Mouse (Mus musculus): ENCODE measurements around the gene Rab9. TPM values are rescaled to one million over a fixed set of nuclear protein-coding genes. Genes with fewer than 3 reads are reported as not detected.

The Rab9 gene
- polyA plus RNA-seq, 1 experiment from 2014 or later, result 57.3 TPM

GRCm38 (mm10) chrX:166499496-166500190 lies 20.0 kb upstream of the Rab9 start:
- no peaks in the 10 kb centered on the region for H3K9me3 ChIP-seq
- no peak overlapping the region for H3K9ac ChIP-seq
- H3K4me3 ChIP-seq (replicated peaks), result no peak overlapping the region
- H3K27ac ChIP-seq, result no peak overlapping the region
- H3K27me3 ChIP-seq (replicated peaks), result no peaks in the 10 kb centered on the region
- WGBS, result 68% methylated on average over 1 of the region's 1 CpGs
- no peaks in the 10 kb centered on the region for H3K4me1 ChIP-seq
- ATAC-seq (ENCODE audit: insufficient read depth, low FRiP score, low read depth), result no peak
- H3K4me2 ChIP-seq, result no peak overlapping the region
- no peaks in the 10 kb centered on the region for H3K36me3 ChIP-seq

GRCm38 (mm10) chrX:166497771-166498170 lies 18.1 kb upstream of the Rab9 start:
- Histone ChIP-seq H3K9me3 (no peaks in the 10 kb centered on the region), H3K27me3 (replicated peaks) (no peaks in the 10 kb centered on the region), H3K4me2 (no peak overlapping the region), H3K9ac (no peak overlapping the region), H3K4me3 (replicated peaks) (no peak overlapping the region), H3K4me1 (no peaks in the 10 kb centered on the region), H3K36me3 (no peaks in the 10 kb centered on the region), H3K27ac (no peak overlapping the region)
- no peak for ATAC-seq (ENCODE audit: insufficient read depth, low FRiP score, low read depth)
- 74% methylated on average over 4 of the region's 4 CpGs for WGBS

- Histone ChIP-seq H3K4me2 (no peak overlapping the region), H3K27me3 (replicated peaks) (no peaks in the 10 kb centered on the region), H3K9ac (no peak overlapping the region), H3K36me3 (no peaks in the 10 kb centered on the region), H3K27ac (no peak overlapping the region), H3K9me3 (no peaks in the 10 kb centered on the region), H3K4me1 (no peaks in the 10 kb centered on the region), H3K4me3 (replicated peaks) (no peak overlapping the region)
- ATAC-seq (ENCODE audit: insufficient read depth, low FRiP score, low read depth), result no peak
- WGBS, result 91% methylated on average over 2 of the region's 2 CpGs
Measured at GRCm38 (mm10) chrX:166495052-166495451, 15.4 kb upstream of the Rab9 start.

- no peaks in the 10 kb centered on the region for H3K9me3 ChIP-seq
- H3K4me2 ChIP-seq, result peak overlapping the region; percentile 48
- no peaks in the 10 kb centered on the region for H3K4me1 ChIP-seq
- H3K4me3 ChIP-seq (replicated peaks), result peak overlapping the region; percentile 58
- ATAC-seq (ENCODE audit: insufficient read depth, low FRiP score, low read depth), result no peak
- H3K27ac ChIP-seq, result peak overlapping the region; percentile 83; the same call in 1 of the 2 replicates
- WGBS, result 23% methylated on average over 28 of the region's 28 CpGs
- H3K27me3 ChIP-seq (replicated peaks), result no peaks in the 10 kb centered on the region
- peak overlapping the region; percentile 56; the same call in 1 of the 2 replicates for H3K9ac ChIP-seq
- no peaks in the 10 kb centered on the region for H3K36me3 ChIP-seq
Measured at GRCm38 (mm10) chrX:166478631-166479364, 869 bp downstream of the Rab9 start.

- no peaks in the 10 kb centered on the region for H3K9me3 ChIP-seq
- no peak for ATAC-seq (ENCODE audit: insufficient read depth, low FRiP score, low read depth)
- H3K4me3 ChIP-seq (replicated peaks), result no peak overlapping the region
- no peak overlapping the region for H3K9ac ChIP-seq
- H3K36me3 ChIP-seq, result no peaks in the 10 kb centered on the region
- no peaks in the 10 kb centered on the region for H3K4me1 ChIP-seq
- H3K27ac ChIP-seq, result no peak overlapping the region
- WGBS, result 68% methylated on average over 6 of the region's 6 CpGs
- no peaks in the 10 kb centered on the region for H3K27me3 ChIP-seq (replicated peaks)
- H3K4me2 ChIP-seq, result peak overlapping the region; percentile 48
Measured at GRCm38 (mm10) chrX:166477393-166477792, 2.3 kb downstream of the Rab9 start.

- H3K4me2 ChIP-seq, result no peak overlapping the region
- H3K36me3 ChIP-seq, result no peaks in the 10 kb centered on the region
- no peak overlapping the region for H3K4me3 ChIP-seq (replicated peaks)
- no peak for ATAC-seq (ENCODE audit: insufficient read depth, low FRiP score, low read depth)
- H3K9ac ChIP-seq, result no peak overlapping the region
- H3K27ac ChIP-seq, result no peak overlapping the region
- H3K9me3 ChIP-seq, result no peaks in the 10 kb centered on the region
- H3K4me1 ChIP-seq, result no peaks in the 10 kb centered on the region
- 79% methylated on average over 6 of the region's 6 CpGs for WGBS
- no peaks in the 10 kb centered on the region for H3K27me3 ChIP-seq (replicated peaks)
Measured at GRCm38 (mm10) chrX:166472612-166473011, 7.1 kb downstream of the Rab9 start.

- Histone ChIP-seq H3K36me3 (no peaks in the 10 kb centered on the region), H3K4me1 (no peaks in the 10 kb centered on the region), H3K4me3 (replicated peaks) (no peak overlapping the region), H3K27ac (no peak overlapping the region), H3K9ac (no peak overlapping the region), H3K27me3 (replicated peaks) (no peaks in the 10 kb centered on the region), H3K4me2 (no peak overlapping the region), H3K9me3 (no peaks in the 10 kb centered on the region)
- no peak for ATAC-seq (ENCODE audit: insufficient read depth, low FRiP score, low read depth)
- WGBS, result 90% methylated on average over 7 of the region's 7 CpGs
Measured at GRCm38 (mm10) chrX:166468321-166468720, 11.3 kb downstream of the Rab9 start.

GRCm38 (mm10) chrX:166455525-166455924 lies 24.1 kb downstream of the Rab9 start:
- no peaks in the 10 kb centered on the region for H3K27me3 ChIP-seq (replicated peaks)
- no peak overlapping the region for H3K4me2 ChIP-seq
- ATAC-seq (ENCODE audit: insufficient read depth, low FRiP score, low read depth), result no peak
- no peaks in the 10 kb centered on the region for H3K36me3 ChIP-seq
- WGBS, result 76% methylated on average over 1 of the region's 1 CpGs
- H3K9ac ChIP-seq, result no peak overlapping the region
- no peaks in the 10 kb centered on the region for H3K9me3 ChIP-seq
- H3K4me1 ChIP-seq, result no peaks in the 10 kb centered on the region
- H3K27ac ChIP-seq, result no peak overlapping the region
- no peak overlapping the region for H3K4me3 ChIP-seq (replicated peaks)

- Histone ChIP-seq H3K27ac (no peak overlapping the region), H3K4me2 (no peak overlapping the region), H3K4me3 (replicated peaks) (no peak overlapping the region), H3K36me3 (no peaks in the 10 kb centered on the region), H3K4me1 (no peaks in the 10 kb centered on the region), H3K9me3 (no peaks in the 10 kb centered on the region), H3K27me3 (replicated peaks) (no peaks in the 10 kb centered on the region), H3K9ac (no peak overlapping the region)
- no peak for ATAC-seq (ENCODE audit: insufficient read depth, low FRiP score, low read depth)
- 66% methylated on average over 3 of the region's 3 CpGs for WGBS
Measured at GRCm38 (mm10) chrX:166454331-166454730, 25.3 kb downstream of the Rab9 start.

- Histone ChIP-seq H3K4me2 (no peak overlapping the region), H3K9me3 (no peaks in the 10 kb centered on the region), H3K27ac (no peak overlapping the region), H3K9ac (no peak overlapping the region), H3K27me3 (replicated peaks) (no peaks in the 10 kb centered on the region), H3K36me3 (no peaks in the 10 kb centered on the region), H3K4me1 (no peaks in the 10 kb centered on the region), H3K4me3 (replicated peaks) (no peak overlapping the region)
- ATAC-seq (ENCODE audit: insufficient read depth, low FRiP score, low read depth), result no peak
- WGBS, result 72% methylated on average over 6 of the region's 6 CpGs
Measured at GRCm38 (mm10) chrX:166453532-166453931, 26.1 kb downstream of the Rab9 start.

GRCm38 (mm10) chrX:166444552-166444951 lies 35.1 kb downstream of the Rab9 start:
- no peak overlapping the region for H3K4me3 ChIP-seq (replicated peaks)
- WGBS, result 77% methylated on average over 3 of the region's 3 CpGs
- no peaks in the 10 kb centered on the region for H3K36me3 ChIP-seq
- H3K4me2 ChIP-seq, result no peak overlapping the region
- ATAC-seq (ENCODE audit: insufficient read depth, low FRiP score, low read depth), result no peak
- H3K9me3 ChIP-seq, result no peaks in the 10 kb centered on the region
- no peak overlapping the region for H3K9ac ChIP-seq
- no peaks in the 10 kb centered on the region for H3K4me1 ChIP-seq
- H3K27ac ChIP-seq, result no peak overlapping the region
- H3K27me3 ChIP-seq (replicated peaks), result 0 out of 2 replicates have a peak, but pooled peaks cover 3% of the 10 kb centered on the region

GRCm38 (mm10) chrX:166440616-166441063 lies 39.0 kb downstream of the Rab9 start, which contains the start of gene Ofd1:
Ofd1 (minus strand) TSS chrX:166440704.
- Histone ChIP-seq H3K36me3 (no peaks in the 10 kb centered on the region), H3K4me1 (no peaks in the 10 kb centered on the region), H3K9ac (peak within 1 kb of the TSS; percentile 50), H3K27ac (peak within 1 kb of the TSS; percentile 83), H3K4me2 (peak within 1 kb of the TSS; percentile 56), H3K4me3 (replicated peaks) (peak within 1 kb of the TSS; percentile 62), H3K27me3 (replicated peaks) (0 out of 2 replicates have a peak, but pooled peaks cover 3% of the 10 kb centered on the region), H3K9me3 (no peaks in the 10 kb centered on the region)
- ATAC-seq (ENCODE audit: insufficient read depth, low FRiP score, low read depth), result peak; percentile 98
- 17% methylated on average over 44 of the region's 44 CpGs for WGBS

All from stomach, embryonic 15.5 days (tissue).